Mouse (Mus musculus): ENCODE data around the gene Rbfox2. TPM values are rescaled to one million over a fixed set of nuclear protein-coding genes. Genes with fewer than 3 reads are reported as not detected.

The Rbfox2 gene
- polyA plus RNA-seq, 1 experiment from 2014 or later = 81.5 TPM

GRCm38 (mm10) chr15:77149551-77149950 lies 157.3 kb downstream of the Rbfox2 start:
- H3K4me3 ChIP-seq (ENCODE audit: low read depth, low read length) = no peak overlapping the region
- H3K4me2 ChIP-seq = peak overlapping the region; percentile 72
- WGBS (ENCODE audit: insufficient replicate concordance) = 62% methylated on average over 3 of the region's 3 CpGs
- H3K27me3 ChIP-seq (ENCODE audit: control insufficient read depth, insufficient read depth, low read length) = no peaks in the 10 kb centered on the region
- peak overlapping the region; percentile 91 for H3K27ac ChIP-seq (ENCODE audit: low read depth, low read length)
- H3K36me3 ChIP-seq (ENCODE audit: control insufficient read depth, insufficient read depth, low read length) = no peaks in the 10 kb centered on the region
- no peaks in the 10 kb centered on the region for H3K9me3 ChIP-seq (replicated peaks; ENCODE audit: control insufficient read depth, low read length)
- no peak overlapping the region for H3K9ac ChIP-seq (ENCODE audit: low read depth, low read length)
- no peak for ATAC-seq (replicated peaks; ENCODE audit: insufficient number of reproducible peaks, low FRiP score, low TSS enrichment)
- peaks cover 48% of the 10 kb centered on the region for H3K4me1 ChIP-seq (ENCODE audit: control insufficient read depth, insufficient read depth, low read length)

DNA sequence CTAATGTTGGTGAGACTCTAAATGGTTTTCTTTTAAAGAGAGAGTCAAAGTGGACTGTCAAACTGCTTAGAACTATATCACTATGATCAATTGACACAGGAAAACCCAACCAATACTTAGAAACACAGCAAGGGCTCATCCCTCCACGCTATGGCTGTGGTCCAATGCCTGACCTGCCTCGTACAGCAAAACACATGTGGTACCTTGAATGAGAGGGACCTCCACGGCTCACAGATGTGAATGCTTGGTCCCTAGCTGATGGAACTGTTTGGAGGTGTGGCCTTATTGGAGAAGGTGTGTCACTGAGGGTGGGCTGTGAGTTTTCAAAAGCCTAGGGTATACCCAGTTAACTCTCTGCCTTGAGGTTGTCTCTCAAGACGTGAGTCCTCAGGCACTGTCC lies 159.9 kb downstream of the Rbfox2 start:
- Histone ChIP-seq H3K4me3 (ENCODE audit: low read depth, low read length) (no peak overlapping the region), H3K27ac (ENCODE audit: low read depth, low read length) (no peak overlapping the region), H3K9me3 (replicated peaks; ENCODE audit: control insufficient read depth, low read length) (no peaks in the 10 kb centered on the region), H3K27me3 (ENCODE audit: control insufficient read depth, insufficient read depth, low read length) (no peaks in the 10 kb centered on the region), H3K9ac (ENCODE audit: low read depth, low read length) (no peak overlapping the region), H3K36me3 (ENCODE audit: control insufficient read depth, insufficient read depth, low read length) (no peaks in the 10 kb centered on the region), H3K4me2 (no peak overlapping the region), H3K4me1 (ENCODE audit: control insufficient read depth, insufficient read depth, low read length) (peaks cover 53% of the 10 kb centered on the region)
- no peak for ATAC-seq (replicated peaks; ENCODE audit: insufficient number of reproducible peaks, low FRiP score, low TSS enrichment)
- WGBS (ENCODE audit: insufficient replicate concordance) = 79% methylated on average over 4 of the region's 4 CpGs

- 0 out of 2 replicates have a peak, but pooled peaks cover 2% of the 10 kb centered on the region for H3K36me3 ChIP-seq (ENCODE audit: control insufficient read depth, insufficient read depth, low read length)
- H3K4me2 ChIP-seq = no peak overlapping the region
- H3K27ac ChIP-seq (ENCODE audit: low read depth, low read length) = no peak overlapping the region
- H3K27me3 ChIP-seq (ENCODE audit: control insufficient read depth, insufficient read depth, low read length) = no peaks in the 10 kb centered on the region
- WGBS (ENCODE audit: insufficient replicate concordance) = 57% methylated on average over 1 of the region's 1 CpGs
- no peaks in the 10 kb centered on the region for H3K9me3 ChIP-seq (replicated peaks; ENCODE audit: control insufficient read depth, low read length)
- H3K4me3 ChIP-seq (ENCODE audit: low read depth, low read length) = no peak overlapping the region
- H3K4me1 ChIP-seq (ENCODE audit: control insufficient read depth, insufficient read depth, low read length) = peaks cover 47% of the 10 kb centered on the region
- ATAC-seq (replicated peaks; ENCODE audit: insufficient number of reproducible peaks, low FRiP score, low TSS enrichment) = no peak
- no peak overlapping the region for H3K9ac ChIP-seq (ENCODE audit: low read depth, low read length)
These were observed 161.8 kb downstream of the Rbfox2 start for GRCm38 (mm10) chr15:77144960-77145359.

- no peaks in the 10 kb centered on the region for H3K27me3 ChIP-seq (ENCODE audit: control insufficient read depth, insufficient read depth, low read length)
- H3K4me2 ChIP-seq = no peak overlapping the region
- no peak overlapping the region for H3K27ac ChIP-seq (ENCODE audit: low read depth, low read length)
- 74% methylated on average over 5 of the region's 5 CpGs for WGBS (ENCODE audit: insufficient replicate concordance)
- H3K4me1 ChIP-seq (ENCODE audit: control insufficient read depth, insufficient read depth, low read length) = peaks cover 38% of the 10 kb centered on the region
- H3K4me3 ChIP-seq (ENCODE audit: low read depth, low read length) = no peak overlapping the region
- no peaks in the 10 kb centered on the region for H3K9me3 ChIP-seq (replicated peaks; ENCODE audit: control insufficient read depth, low read length)
- H3K36me3 ChIP-seq (ENCODE audit: control insufficient read depth, insufficient read depth, low read length) = 0 out of 2 replicates have a peak, but pooled peaks cover 2% of the 10 kb centered on the region
- ATAC-seq (replicated peaks; ENCODE audit: insufficient number of reproducible peaks, low FRiP score, low TSS enrichment) = no peak
- H3K9ac ChIP-seq (ENCODE audit: low read depth, low read length) = no peak overlapping the region
These were observed 164.0 kb downstream of the Rbfox2 start for GRCm38 (mm10) chr15:77142787-77143186.

- ATAC-seq (replicated peaks; ENCODE audit: insufficient number of reproducible peaks, low FRiP score, low TSS enrichment) = no peak
- no peak overlapping the region for H3K4me3 ChIP-seq (ENCODE audit: low read depth, low read length)
- H3K9me3 ChIP-seq (replicated peaks; ENCODE audit: control insufficient read depth, low read length) = no peaks in the 10 kb centered on the region
- no peak overlapping the region for H3K9ac ChIP-seq (ENCODE audit: low read depth, low read length)
- 66% methylated on average over 6 of the region's 6 CpGs for whole genome bisulfite sequencing (ENCODE audit: insufficient replicate concordance)
- no peak overlapping the region for H3K4me2 ChIP-seq
- H3K27me3 ChIP-seq (ENCODE audit: control insufficient read depth, insufficient read depth, low read length) = no peaks in the 10 kb centered on the region
- H3K36me3 ChIP-seq (ENCODE audit: control insufficient read depth, insufficient read depth, low read length) = 0 out of 2 replicates have a peak, but pooled peaks cover 2% of the 10 kb centered on the region
- H3K4me1 ChIP-seq (ENCODE audit: control insufficient read depth, insufficient read depth, low read length) = peaks cover 38% of the 10 kb centered on the region
- no peak overlapping the region for H3K27ac ChIP-seq (ENCODE audit: low read depth, low read length)
These were observed 164.5 kb downstream of the Rbfox2 start for GRCm38 (mm10) chr15:77142352-77142751.

- H3K4me1 ChIP-seq (ENCODE audit: control insufficient read depth, insufficient read depth, low read length) = peaks cover 38% of the 10 kb centered on the region
- no peak overlapping the region for H3K4me2 ChIP-seq
- H3K4me3 ChIP-seq (ENCODE audit: low read depth, low read length) = no peak overlapping the region
- H3K9me3 ChIP-seq (replicated peaks; ENCODE audit: control insufficient read depth, low read length) = no peaks in the 10 kb centered on the region
- no peak for ATAC-seq (replicated peaks; ENCODE audit: insufficient number of reproducible peaks, low FRiP score, low TSS enrichment)
- no peak overlapping the region for H3K27ac ChIP-seq (ENCODE audit: low read depth, low read length)
- H3K9ac ChIP-seq (ENCODE audit: low read depth, low read length) = no peak overlapping the region
- H3K27me3 ChIP-seq (ENCODE audit: control insufficient read depth, insufficient read depth, low read length) = no peaks in the 10 kb centered on the region
- H3K36me3 ChIP-seq (ENCODE audit: control insufficient read depth, insufficient read depth, low read length) = 0 out of 2 replicates have a peak, but pooled peaks cover 2% of the 10 kb centered on the region
- whole genome bisulfite sequencing (ENCODE audit: insufficient replicate concordance) = 68% methylated on average over 4 of the region's 4 CpGs
These were observed 165.1 kb downstream of the Rbfox2 start for GRCm38 (mm10) chr15:77141711-77142110.

DNA sequence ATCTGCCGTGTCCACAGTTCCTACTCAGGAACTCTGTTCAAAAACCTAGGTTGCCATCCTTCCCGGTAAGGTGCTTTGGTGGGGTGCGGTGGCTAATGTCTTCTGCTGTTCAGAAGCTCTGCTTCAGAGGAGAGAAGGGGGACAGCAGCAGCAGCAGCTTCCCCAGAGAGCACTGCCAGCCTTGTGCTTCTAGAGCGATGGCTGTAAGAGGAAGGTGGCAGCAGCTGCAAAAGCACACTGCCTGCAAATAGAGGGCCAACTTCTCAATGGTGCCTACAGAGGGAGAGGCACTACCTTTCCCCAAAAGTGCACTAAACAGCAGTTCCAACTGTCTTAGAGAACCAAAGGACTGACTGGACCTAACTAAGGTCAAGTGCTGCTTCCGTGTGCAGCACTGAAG lies 168.5 kb downstream of the Rbfox2 start:
- H3K27ac ChIP-seq (ENCODE audit: low read depth, low read length) = no peak overlapping the region
- peaks cover 25% of the 10 kb centered on the region for H3K4me1 ChIP-seq (ENCODE audit: control insufficient read depth, insufficient read depth, low read length)
- no peak for ATAC-seq (replicated peaks; ENCODE audit: insufficient number of reproducible peaks, low FRiP score, low TSS enrichment)
- H3K4me3 ChIP-seq (ENCODE audit: low read depth, low read length) = no peak overlapping the region
- no peak overlapping the region for H3K4me2 ChIP-seq
- whole genome bisulfite sequencing (ENCODE audit: insufficient replicate concordance) = 71% methylated on average over 5 of the region's 5 CpGs
- H3K36me3 ChIP-seq (ENCODE audit: control insufficient read depth, insufficient read depth, low read length) = peaks cover 9% of the 10 kb centered on the region
- H3K9ac ChIP-seq (ENCODE audit: low read depth, low read length) = no peak overlapping the region
- no peaks in the 10 kb centered on the region for H3K27me3 ChIP-seq (ENCODE audit: control insufficient read depth, insufficient read depth, low read length)
- H3K9me3 ChIP-seq (replicated peaks; ENCODE audit: control insufficient read depth, low read length) = no peaks in the 10 kb centered on the region

DNA sequence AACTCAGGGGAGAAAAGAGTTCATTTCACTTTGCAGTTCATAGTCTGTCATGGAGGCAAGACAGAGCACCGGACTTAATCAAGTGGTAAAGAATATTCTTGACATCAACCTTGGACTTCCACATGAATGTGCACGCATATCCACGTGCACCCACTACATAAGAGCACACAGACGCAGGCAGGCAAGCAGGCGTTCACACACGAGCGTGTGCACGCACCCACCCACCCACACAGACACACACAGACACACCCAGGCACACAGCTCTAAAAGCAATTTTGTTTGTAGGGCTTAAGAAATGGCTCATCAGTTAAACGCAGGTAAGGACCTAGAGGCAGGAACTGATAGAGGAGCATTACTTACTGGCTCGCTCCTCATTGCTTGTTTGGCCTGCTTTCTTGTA lies 172.3 kb downstream of the Rbfox2 start:
- no peak overlapping the region for H3K9ac ChIP-seq (ENCODE audit: low read depth, low read length)
- peaks cover 3% of the 10 kb centered on the region; the same call in 1 of the 2 replicates for H3K4me1 ChIP-seq (ENCODE audit: control insufficient read depth, insufficient read depth, low read length)
- no peak for ATAC-seq (replicated peaks; ENCODE audit: insufficient number of reproducible peaks, low FRiP score, low TSS enrichment)
- H3K4me2 ChIP-seq = no peak overlapping the region
- no peaks in the 10 kb centered on the region for H3K9me3 ChIP-seq (replicated peaks; ENCODE audit: control insufficient read depth, low read length)
- H3K27ac ChIP-seq (ENCODE audit: low read depth, low read length) = no peak overlapping the region
- no peak overlapping the region for H3K4me3 ChIP-seq (ENCODE audit: low read depth, low read length)
- H3K27me3 ChIP-seq (ENCODE audit: control insufficient read depth, insufficient read depth, low read length) = no peaks in the 10 kb centered on the region
- WGBS (ENCODE audit: insufficient replicate concordance) = 93% methylated on average over 10 of the region's 10 CpGs
- H3K36me3 ChIP-seq (ENCODE audit: control insufficient read depth, insufficient read depth, low read length) = peaks cover 19% of the 10 kb centered on the region

DNA sequence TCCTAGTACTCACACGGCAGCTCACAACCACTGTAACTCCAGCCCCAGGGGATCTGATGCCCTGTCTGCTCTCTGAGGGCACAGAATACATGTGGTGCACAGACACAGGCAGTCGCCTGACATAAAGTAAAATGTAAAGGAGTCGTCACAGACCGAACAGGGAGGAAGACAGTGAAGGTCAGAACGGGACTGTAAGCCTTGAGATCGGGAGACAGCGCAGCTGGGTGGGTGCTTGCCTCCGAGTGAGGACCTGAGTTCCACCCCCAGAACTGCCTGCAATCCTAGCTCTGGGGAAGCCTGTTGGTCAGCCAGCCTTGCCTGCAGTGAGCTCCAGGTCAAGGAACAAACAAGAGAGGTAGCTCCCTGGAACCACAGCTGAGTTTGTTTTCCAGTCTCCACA lies 177.7 kb downstream of the Rbfox2 start:
- H3K9me3 ChIP-seq (replicated peaks; ENCODE audit: control insufficient read depth, low read length) = no peaks in the 10 kb centered on the region
- no peak overlapping the region for H3K4me3 ChIP-seq (ENCODE audit: low read depth, low read length)
- no peak overlapping the region for H3K27ac ChIP-seq (ENCODE audit: low read depth, low read length)
- no peak overlapping the region for H3K9ac ChIP-seq (ENCODE audit: low read depth, low read length)
- no peak for ATAC-seq (replicated peaks; ENCODE audit: insufficient number of reproducible peaks, low FRiP score, low TSS enrichment)
- H3K4me1 ChIP-seq (ENCODE audit: control insufficient read depth, insufficient read depth, low read length) = peaks cover 7% of the 10 kb centered on the region
- no peaks in the 10 kb centered on the region for H3K27me3 ChIP-seq (ENCODE audit: control insufficient read depth, insufficient read depth, low read length)
- WGBS (ENCODE audit: insufficient replicate concordance) = 75% methylated on average over 8 of the region's 8 CpGs
- no peak overlapping the region for H3K4me2 ChIP-seq
- H3K36me3 ChIP-seq (ENCODE audit: control insufficient read depth, insufficient read depth, low read length) = peaks cover 12% of the 10 kb centered on the region; the same call in 1 of the 2 replicates
